Mouse (Mus musculus) c-Kit-positive CD71-negative TER-119-negative erythroid progenitor cells, embryonic 14.5 days (primary cell): ENCODE results near the gene Vmn1r180.
"Not testable (repeated sequence)": the region's sequence is repeated elsewhere in the genome, so short reads cannot be mapped to it uniquely, and the experiment has no call there.

ENCODE experiments used
- DNase-seq: peaks from one replicate; pipeline ENCODE4 v3.0.0-alpha.2; 2013; ENCODE audit warnings: low read depth

Gene Vmn1r180

GRCm38 (mm10) chr7:23950332-23950731 is at the start of gene Vmn1r180:
Vmn1r180 (plus strand) TSS chr7:23950632.
- no peak for DNase-seq

DNA sequence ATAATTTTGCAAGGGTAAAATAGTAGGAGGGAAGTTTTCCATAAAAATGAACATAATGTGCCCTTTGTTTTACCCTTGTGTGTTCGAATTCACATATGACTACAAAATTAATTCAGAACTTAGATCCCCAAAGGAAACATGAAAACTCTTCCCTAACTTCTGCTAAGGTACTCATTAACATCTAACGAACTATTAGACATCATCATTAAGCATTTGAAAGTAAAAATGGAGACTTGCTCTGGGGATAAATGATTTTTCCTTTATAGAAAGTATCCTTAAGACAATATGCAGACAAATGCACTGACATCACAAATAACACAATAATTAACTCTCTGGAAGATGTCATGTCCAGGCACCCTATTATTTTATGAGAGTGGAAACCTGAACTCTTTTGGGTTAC is 23.8 kb upstream of the Vmn1r180 start, which contains the start of gene Vmn1r179:
Vmn1r179 (plus strand) TSS at position 301 of the 400 bp plus-strand sequence.
- DNase-seq, result no peak

DNA sequence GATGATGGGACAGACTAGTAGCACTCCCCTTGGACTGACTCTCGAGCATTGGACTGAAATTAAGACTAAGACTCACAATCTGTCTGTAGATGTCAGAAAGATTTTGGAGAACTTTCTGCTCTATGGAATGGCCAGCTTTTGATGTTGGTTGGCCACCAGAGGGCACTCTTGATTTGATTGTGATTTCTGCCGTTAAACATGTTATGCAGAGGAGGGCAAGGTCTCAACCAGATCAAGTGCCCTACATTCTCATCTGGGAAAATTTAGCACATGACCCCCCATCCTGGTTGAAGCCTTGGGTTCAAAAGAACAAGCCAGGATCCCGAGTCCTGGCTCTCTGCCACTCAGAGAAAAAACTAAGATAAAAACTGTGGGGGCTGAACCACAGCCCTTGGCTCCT is 17.6 kb downstream of the Vmn1r180 start:
- DNase-seq, result not testable (repeated sequence)

GRCm38 (mm10) chr7:23974315-23974714 is 23.9 kb downstream of the Vmn1r180 start, which contains the start of gene Vmn1r181:
Vmn1r181 (plus strand) TSS chr7:23974615.
- not testable (repeated sequence) for DNase-seq

DNA sequence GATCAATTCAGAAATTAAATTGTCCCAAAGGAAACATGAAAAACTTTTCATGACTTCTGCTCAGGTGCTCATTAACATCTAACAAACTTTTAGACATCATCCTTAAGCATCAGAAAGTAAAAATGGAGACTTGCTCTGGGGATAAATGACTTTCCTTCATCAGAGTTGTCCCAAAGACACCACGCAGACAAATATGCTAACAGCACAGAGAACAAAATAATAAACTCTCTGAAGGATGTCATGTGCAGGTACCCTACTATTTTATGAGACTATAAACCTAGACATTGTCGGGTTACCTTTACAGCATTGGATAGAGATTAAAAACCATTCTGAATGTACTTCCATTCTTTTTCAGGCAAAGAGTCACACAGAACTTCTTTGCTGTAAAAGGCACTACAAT is 51.0 kb downstream of the Vmn1r180 start, which contains the start of gene V1rd19:
V1rd19 (plus strand) TSS at position 301 of the 400 bp plus-strand sequence.
- no peak for DNase-seq
